Mouse (Mus musculus): ENCODE measurements around the gene Caap1. TPM values are rescaled to one million over a fixed set of nuclear protein-coding genes. Genes with fewer than 3 reads are reported as not detected.

The Caap1 gene
- polyA plus RNA-seq, 1 experiment = 2.2 TPM

DNA sequence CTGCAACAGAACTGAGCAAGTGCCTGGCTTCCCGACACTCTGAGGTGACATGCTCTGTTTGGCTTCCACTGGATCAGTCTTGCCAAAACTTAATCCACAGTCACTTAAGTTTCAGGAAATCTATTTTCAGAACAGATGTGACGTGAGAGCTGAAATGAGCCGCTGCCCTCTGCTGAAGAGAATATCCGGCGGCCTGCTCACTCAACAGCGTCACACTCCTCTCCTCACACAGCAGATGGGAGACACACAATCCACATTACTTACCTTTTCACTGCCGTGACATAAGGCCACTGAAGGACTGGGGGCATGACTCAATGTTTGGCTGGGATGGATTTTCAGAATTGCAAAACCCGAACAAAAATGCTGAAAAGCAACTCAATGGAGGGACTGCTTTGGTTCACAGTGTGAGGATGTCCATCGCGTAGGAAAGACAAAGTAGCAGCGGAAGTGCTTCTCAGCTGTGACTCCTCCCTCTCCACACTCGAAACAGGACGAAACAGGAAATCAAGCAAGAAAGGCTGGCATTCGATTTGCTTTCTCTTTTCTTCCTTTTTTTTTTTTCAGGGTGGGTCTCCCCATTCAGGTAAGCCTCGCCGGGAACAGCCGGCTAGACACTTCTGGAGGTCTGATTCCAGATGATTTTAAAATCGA lies 79.7 kb downstream of the Caap1 start:
- peak overlapping the region; percentile 36 for H3K4me3 ChIP-seq (ENCODE audit: control insufficient read depth, low read depth, low read length)
- no peak overlapping the region; the same call in 1 of the 2 replicates for H3K27ac ChIP-seq (ENCODE audit: control insufficient read depth, insufficient read depth, low read depth, low read length)
- no peaks in the 10 kb centered on the region; the same call in 1 of the 2 replicates for H3K4me1 ChIP-seq (ENCODE audit: control insufficient read depth, insufficient read depth, low read length)
- H3K36me3 ChIP-seq (ENCODE audit: control insufficient read depth, insufficient read depth, low read length) = no peaks in the 10 kb centered on the region
- H3K27me3 ChIP-seq (ENCODE audit: control insufficient read depth, insufficient read depth, low read length) = no peaks in the 10 kb centered on the region
- TF ChIP-seq CTCF (IDR thresholded peaks at IDR 0.05; ENCODE audit: control insufficient read depth, insufficient read depth, insufficient replicate concordance, low read depth, low read length) = no peak
- TF ChIP-seq POLR2A (IDR thresholded peaks at IDR 0.05; ENCODE audit: control insufficient read depth, low read depth, low read length) = no peak

DNA sequence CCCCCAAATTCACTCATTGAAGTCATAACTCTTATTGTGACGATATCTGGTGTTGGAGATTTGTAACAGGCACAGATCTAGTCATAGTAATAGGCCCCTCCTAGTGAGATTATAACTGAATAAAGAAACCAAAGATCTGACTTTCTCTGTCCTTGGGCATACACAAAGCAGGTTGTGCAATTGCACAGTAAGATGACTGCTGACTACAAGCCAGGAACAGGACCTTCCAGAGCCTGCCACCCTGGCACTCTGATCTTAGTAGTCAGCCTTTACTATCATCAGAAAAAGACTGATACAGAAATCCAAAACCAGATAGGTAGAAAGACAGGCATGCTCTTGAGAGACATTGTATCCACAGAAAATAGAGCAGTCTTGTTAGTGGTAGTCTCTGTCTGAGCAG lies 83.3 kb downstream of the Caap1 start:
- H3K27me3 ChIP-seq (ENCODE audit: control insufficient read depth, insufficient read depth, low read length) = no peaks in the 10 kb centered on the region
- no peak for TF ChIP-seq POLR2A (IDR thresholded peaks at IDR 0.05; ENCODE audit: control insufficient read depth, low read depth, low read length)
- TF ChIP-seq CTCF (IDR thresholded peaks at IDR 0.05; ENCODE audit: control insufficient read depth, insufficient read depth, insufficient replicate concordance, low read depth, low read length) = no peak
- H3K27ac ChIP-seq (ENCODE audit: control insufficient read depth, insufficient read depth, low read depth, low read length) = no peak overlapping the region
- no peak overlapping the region for H3K4me3 ChIP-seq (ENCODE audit: control insufficient read depth, low read depth, low read length)
- no peaks in the 10 kb centered on the region; the same call in 1 of the 2 replicates for H3K4me1 ChIP-seq (ENCODE audit: control insufficient read depth, insufficient read depth, low read length)
- no peaks in the 10 kb centered on the region for H3K36me3 ChIP-seq (ENCODE audit: control insufficient read depth, insufficient read depth, low read length)

DNA sequence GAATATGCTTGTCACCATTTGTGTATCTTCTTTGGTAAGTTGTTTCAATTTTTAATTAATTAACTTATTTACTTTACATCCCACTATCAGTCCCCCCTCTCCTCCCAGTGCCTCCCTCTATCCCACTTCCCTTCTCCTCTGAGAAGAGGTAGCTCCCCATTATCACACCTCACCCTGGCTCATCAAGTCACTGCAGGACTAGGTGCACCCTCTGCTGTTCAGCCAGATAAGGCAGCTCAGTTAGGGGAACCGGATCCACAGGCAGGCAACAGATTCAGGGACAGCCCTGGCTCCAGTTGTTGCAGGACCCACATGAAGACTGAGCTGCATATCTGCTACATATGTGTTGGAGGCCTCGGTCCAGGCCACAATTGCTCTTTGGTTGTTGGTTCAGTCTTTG lies 97.2 kb downstream of the Caap1 start:
- no peak for TF ChIP-seq POLR2A (IDR thresholded peaks at IDR 0.05; ENCODE audit: control insufficient read depth, low read depth, low read length)
- TF ChIP-seq CTCF (IDR thresholded peaks at IDR 0.05; ENCODE audit: control insufficient read depth, insufficient read depth, insufficient replicate concordance, low read depth, low read length) = no peak
- no peaks in the 10 kb centered on the region for H3K4me1 ChIP-seq (ENCODE audit: control insufficient read depth, insufficient read depth, low read length)
- H3K36me3 ChIP-seq (ENCODE audit: control insufficient read depth, insufficient read depth, low read length) = no peaks in the 10 kb centered on the region
- no peak overlapping the region for H3K27ac ChIP-seq (ENCODE audit: control insufficient read depth, insufficient read depth, low read depth, low read length)
- no peaks in the 10 kb centered on the region for H3K27me3 ChIP-seq (ENCODE audit: control insufficient read depth, insufficient read depth, low read length)
- H3K4me3 ChIP-seq (ENCODE audit: control insufficient read depth, low read depth, low read length) = no peak overlapping the region

DNA sequence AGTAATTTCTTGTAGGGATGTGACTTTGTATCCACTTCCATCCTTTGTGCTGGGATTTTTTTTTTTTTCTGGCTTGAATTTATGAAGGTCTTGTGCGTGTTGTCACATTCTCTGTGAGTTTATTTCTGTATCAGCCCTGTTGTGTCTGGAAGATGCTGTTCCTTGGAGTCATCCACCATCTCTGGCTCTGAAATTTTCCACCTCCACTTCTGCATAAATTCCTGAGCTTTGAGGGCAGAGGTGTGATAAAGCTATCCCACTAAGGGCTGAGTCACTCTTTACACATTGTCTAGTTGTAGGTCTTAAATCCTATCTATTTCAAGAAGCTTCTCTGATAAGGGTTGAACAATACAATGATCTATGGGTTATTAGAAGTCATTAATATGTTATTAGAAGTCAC lies 101.7 kb downstream of the Caap1 start:
- Histone ChIP-seq H3K4me3 (ENCODE audit: control insufficient read depth, low read depth, low read length) (no peak overlapping the region), H3K27ac (ENCODE audit: control insufficient read depth, insufficient read depth, low read depth, low read length) (no peak overlapping the region), H3K27me3 (ENCODE audit: control insufficient read depth, insufficient read depth, low read length) (no peaks in the 10 kb centered on the region), H3K4me1 (ENCODE audit: control insufficient read depth, insufficient read depth, low read length) (no peaks in the 10 kb centered on the region), H3K36me3 (ENCODE audit: control insufficient read depth, insufficient read depth, low read length) (no peaks in the 10 kb centered on the region)
- no peak for TF ChIP-seq POLR2A (IDR thresholded peaks at IDR 0.05; ENCODE audit: control insufficient read depth, low read depth, low read length)

Other genes starting within 250 kb of the Caap1 start
- gene Gm10306, start 250 bp downstream of the Caap1 start, polyA plus RNA-seq (2012; rRNA removed) = 0.25 and 0.75 TPM in 2 replicates
- gene Plaa, start 46.4 kb upstream of the Caap1 start, polyA plus RNA-seq (2012; rRNA removed) = 14.1 and 16.3 TPM in 2 replicates
- 41.3 and 53.7 TPM in 2 replicates for gene Ift74, start 57.7 kb upstream of the Caap1 start, polyA plus RNA-seq (2012; rRNA removed)
- not detected in 2 replicates for gene Lrrc19, start 93.3 kb upstream of the Caap1 start, polyA plus RNA-seq (2012; rRNA removed)
- 0.78 and 1.3 TPM in 2 replicates for gene Tek, start 182.5 kb upstream of the Caap1 start, polyA plus RNA-seq (2012; rRNA removed)

Data from testis, adult 2 months (tissue).